Mouse (Mus musculus) hindbrain, postnatal 0 days (tissue): ENCODE measurements around the gene Hadh. TPM values are rescaled to one million over a fixed set of nuclear protein-coding genes. Genes with fewer than 3 reads are reported as not detected.

ENCODE experiments used
- ATAC-seq: fragments of 200-750 bp; cut with Nextera tagmentation; 2 replicates; pipeline ENCODE4 v1.8.0; 2017; ENCODE audit warnings: mild to moderate bottlenecking, moderate TSS enrichment, moderate library complexity
- DNase-seq: peaks from one replicate; pipeline ENCODE4 v3.0.0-alpha.2; 2015; ENCODE audit warnings: low spot score
- H3K27ac ChIP-seq: fragments of 300-500 bp; sonication (generic); 2 replicates; pipeline ENCODE4 v1.5.1; 2014; ENCODE audit warnings: mild to moderate bottlenecking
- H3K27me3 ChIP-seq: fragments of 300-500 bp; sonication (generic); 2 replicates; pipeline ENCODE4 v1.6.1; 2014; ENCODE audit warnings: low read length, mixed read lengths; ENCODE audit not compliant: insufficient read depth
- H3K36me3 ChIP-seq: fragments of 300-500 bp; sonication (generic); 2 replicates; pipeline ENCODE4 v1.6.1; 2014; ENCODE audit warnings: low read length, mixed read lengths; ENCODE audit not compliant: insufficient read depth
- H3K4me1 ChIP-seq: fragments of 300-500 bp; sonication (generic); 2 replicates; pipeline ENCODE4 v1.6.1; 2014; ENCODE audit warnings: antibody characterized with exemption, low read length, mixed read lengths; ENCODE audit not compliant: insufficient read depth
- H3K4me2 ChIP-seq: fragments of 300-500 bp; sonication (generic); 2 replicates; pipeline ENCODE4 v1.6.1; 2014; ENCODE audit warnings: low read depth, mild to moderate bottlenecking, low read length, moderate library complexity, mixed read lengths
- H3K4me3 ChIP-seq: fragments of 300-500 bp; sonication (generic); 2 replicates; pipeline ENCODE4 v1.5.1; 2014; ENCODE audit warnings: low read length
- H3K9ac ChIP-seq: fragments of 300-500 bp; sonication (generic); replicated peaks from 2 replicates; pipeline ENCODE4 v1.6.1; 2014; ENCODE audit warnings: mild to moderate bottlenecking, low read length, moderate library complexity, mixed read lengths
- H3K9me3 ChIP-seq: fragments of 300-500 bp; sonication (generic); 2 replicates; pipeline ENCODE4 v1.6.1; 2016; ENCODE audit warnings: low read length, mixed read lengths
- CTCF ChIP-seq: IDR thresholded peaks from 2 replicates; pipeline ENCODE4 v1.5.1; 2016; ENCODE audit warnings: antibody characterized with exemption, control low read depth, low read depth
- WGBS: fragments of 180-500 bp; shearing (Covaris S2); extraction: QIAGEN DNeasy Blood & Tissue Kit; methylation state at CpG from one replicate; pipeline ENCODE4 v1.1.7; 2014; 5-methylcytosine and 5-hydroxymethylcytosine counted together
- polyA plus RNA-seq: library from polyadenylated mRNA; unstranded; fragments of >200 nt; fragmentation: Nextera tagmentation; extraction: Ambion mirVana; gene quantifications from 2 replicates; pipeline ENCODE4 v1.2.1, GENCODE M21; 2015
- total RNA-seq: library from RNA; depleted of rRNA; stranded (reverse); fragments of >200 nt; gene quantifications from 2 replicates; pipeline ENCODE4 v1.2.3, GENCODE M21; 2014

Gene Hadh
- total and polyA plus RNA-seq, 2 experiments from 2014 or later: 25.0 to 46.3 TPM

DNA sequence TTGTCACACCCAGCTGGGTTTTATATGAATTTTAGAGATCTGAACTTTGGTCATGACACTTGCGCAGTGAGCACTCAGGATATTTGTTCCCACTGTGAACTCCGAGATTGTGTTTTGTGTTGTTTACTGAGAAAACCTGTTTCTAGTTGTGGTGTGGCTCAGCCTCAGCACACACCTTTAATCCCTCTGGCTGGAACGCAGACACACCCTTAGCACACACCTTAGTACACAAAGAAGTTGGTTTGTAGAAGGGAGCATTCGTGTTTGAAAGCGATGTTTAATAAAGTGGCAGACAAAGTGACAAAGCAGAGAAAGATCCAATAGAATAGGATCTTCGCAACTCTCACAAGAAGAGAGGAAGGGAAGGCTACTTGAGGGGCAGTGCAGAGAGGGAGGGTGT is 11.5 kb downstream of the Hadh start:
- Histone ChIP-seq H3K4me1 (no peaks in the 10 kb centered on the region), H3K27me3 (no peaks in the 10 kb centered on the region), H3K9ac (no peak overlapping the region), H3K27ac (no peak overlapping the region), H3K9me3 (no peaks in the 10 kb centered on the region), H3K4me2 (no peak overlapping the region), H3K4me3 (no peak overlapping the region), H3K36me3 (no peaks in the 10 kb centered on the region)
- ATAC-seq (no peak), DNase-seq (no peak)
- no peak for TF ChIP-seq CTCF
- 98% methylated on average over 6 of the region's 6 CpGs for WGBS

- no peak overlapping the region for H3K4me2 ChIP-seq
- no peak for DNase-seq
- H3K4me3 ChIP-seq: no peak overlapping the region
- WGBS: 89% methylated on average over 9 of the region's 9 CpGs
- no peak for TF ChIP-seq CTCF
- no peak overlapping the region for H3K27ac ChIP-seq
- no peaks in the 10 kb centered on the region for H3K36me3 ChIP-seq
- no peak overlapping the region for H3K9ac ChIP-seq
- no peaks in the 10 kb centered on the region for H3K27me3 ChIP-seq
- H3K9me3 ChIP-seq: no peaks in the 10 kb centered on the region
- ATAC-seq: no peak
- H3K4me1 ChIP-seq: no peaks in the 10 kb centered on the region
Measured at GRCm38 (mm10) chr3:131259392-131259965, 12.4 kb downstream of the Hadh start.

DNA sequence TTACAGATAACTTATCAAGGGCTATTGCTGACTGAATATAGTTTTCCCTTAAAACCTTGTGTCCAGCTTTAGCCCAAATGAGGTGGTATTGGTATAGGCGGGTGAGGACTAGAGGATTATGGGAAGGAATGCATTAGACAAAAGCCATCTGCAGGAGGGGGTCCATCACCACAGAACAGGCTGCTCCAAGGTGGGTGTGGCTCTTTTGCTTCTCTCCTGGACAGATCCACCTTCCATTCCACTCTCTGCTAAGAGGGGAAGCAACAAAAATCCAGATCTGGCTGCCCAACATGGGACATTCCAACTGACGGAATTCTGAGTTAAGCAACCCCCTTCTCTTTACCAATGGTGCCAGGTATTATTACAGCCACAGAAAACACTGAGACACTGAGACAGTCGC is 13.0 kb downstream of the Hadh start:
- TF ChIP-seq CTCF: no peak

DNA sequence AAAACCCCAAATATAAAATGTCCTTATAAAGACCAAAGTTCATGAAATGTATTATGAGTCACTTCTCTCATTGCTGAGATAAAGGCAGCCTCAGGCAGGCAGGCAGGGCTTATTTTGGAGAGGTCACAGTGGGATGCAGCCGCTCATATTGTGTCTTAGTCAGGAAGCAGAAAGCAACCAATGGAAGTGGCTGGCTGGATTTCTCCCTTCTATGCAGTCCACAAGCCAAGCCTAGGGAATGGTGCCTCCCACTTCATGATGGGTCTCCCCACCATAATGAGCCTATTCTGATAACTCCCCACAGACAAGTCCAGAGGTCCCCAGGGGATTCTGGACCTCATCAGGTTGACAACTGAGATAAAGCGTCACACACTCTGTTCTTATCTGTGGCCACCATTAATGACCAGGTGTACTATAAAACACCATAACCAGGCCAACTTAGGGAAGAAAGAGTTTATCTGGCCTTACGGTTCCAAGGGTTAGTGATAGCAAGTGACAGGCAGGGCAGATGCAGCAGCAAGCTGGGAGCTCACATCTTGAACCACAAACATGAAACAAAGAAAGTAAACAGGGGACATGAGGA is 16.4 kb downstream of the Hadh start:
- Histone ChIP-seq H3K27ac (no peak overlapping the region), H3K36me3 (no peaks in the 10 kb centered on the region), H3K4me3 (no peak overlapping the region), H3K9me3 (no peaks in the 10 kb centered on the region), H3K9ac (no peak overlapping the region), H3K4me1 (no peaks in the 10 kb centered on the region), H3K4me2 (no peak overlapping the region), H3K27me3 (no peaks in the 10 kb centered on the region)
- ATAC-seq (no peak), DNase-seq (no peak)
- TF ChIP-seq CTCF: no peak
- 96% methylated on average over 3 of the region's 3 CpGs for WGBS

More for the DNA sequence above, 13.0 kb downstream of the Hadh start:
- Histone ChIP-seq H3K4me3 (no peak overlapping the region), H3K9me3 (no peaks in the 10 kb centered on the region), H3K4me1 (no peaks in the 10 kb centered on the region), H3K27ac (no peak overlapping the region), H3K27me3 (no peaks in the 10 kb centered on the region), H3K36me3 (no peaks in the 10 kb centered on the region), H3K9ac (no peak overlapping the region), H3K4me2 (no peak overlapping the region)
- 93% methylated on average over 3 of the region's 3 CpGs for WGBS
- ATAC-seq (no peak), DNase-seq (no peak)

- Histone ChIP-seq H3K36me3 (no peaks in the 10 kb centered on the region), H3K9me3 (no peaks in the 10 kb centered on the region), H3K4me2 (no peak overlapping the region), H3K9ac (no peak overlapping the region), H3K27ac (no peak overlapping the region), H3K4me1 (no peaks in the 10 kb centered on the region), H3K27me3 (no peaks in the 10 kb centered on the region), H3K4me3 (no peak overlapping the region)
- DNase-seq (no peak), ATAC-seq (no peak)
- over 99% methylated on average over 4 of the region's 4 CpGs for WGBS
- TF ChIP-seq CTCF: no peak
Measured at GRCm38 (mm10) chr3:131254991-131255390, 16.9 kb downstream of the Hadh start.

- H3K4me1 ChIP-seq: no peaks in the 10 kb centered on the region
- H3K4me2 ChIP-seq: no peak overlapping the region
- H3K9me3 ChIP-seq: no peaks in the 10 kb centered on the region
- 87% methylated on average over 7 of the region's 7 CpGs for WGBS
- no peak for TF ChIP-seq CTCF
- ATAC-seq (no peak), DNase-seq (no peak)
- H3K36me3 ChIP-seq: no peaks in the 10 kb centered on the region; the same call in 1 of the 2 replicates
- no peak overlapping the region for H3K4me3 ChIP-seq
- H3K27me3 ChIP-seq: no peaks in the 10 kb centered on the region
- H3K9ac ChIP-seq: no peak overlapping the region
- H3K27ac ChIP-seq: no peak overlapping the region
Measured at GRCm38 (mm10) chr3:131251601-131252000, 20.3 kb downstream of the Hadh start.

GRCm38 (mm10) chr3:131250978-131251377 is 20.9 kb downstream of the Hadh start:
- DNase-seq: no peak
- H3K4me1 ChIP-seq: 0 out of 2 replicates have a peak, but pooled peaks cover 2% of the 10 kb centered on the region
- no peak overlapping the region for H3K9ac ChIP-seq
- H3K27me3 ChIP-seq: no peaks in the 10 kb centered on the region
- no peak overlapping the region for H3K27ac ChIP-seq
- WGBS: 89% methylated on average over 13 of the region's 13 CpGs
- no peak for TF ChIP-seq CTCF
- no peaks in the 10 kb centered on the region; the same call in 1 of the 2 replicates for H3K36me3 ChIP-seq
- H3K4me2 ChIP-seq: no peak overlapping the region
- no peak overlapping the region for H3K4me3 ChIP-seq
- ATAC-seq: no peak
- H3K9me3 ChIP-seq: no peaks in the 10 kb centered on the region
